Comparison of ENCODE assay signal across 25 mouse cellular contexts in the genomic region with DNA sequence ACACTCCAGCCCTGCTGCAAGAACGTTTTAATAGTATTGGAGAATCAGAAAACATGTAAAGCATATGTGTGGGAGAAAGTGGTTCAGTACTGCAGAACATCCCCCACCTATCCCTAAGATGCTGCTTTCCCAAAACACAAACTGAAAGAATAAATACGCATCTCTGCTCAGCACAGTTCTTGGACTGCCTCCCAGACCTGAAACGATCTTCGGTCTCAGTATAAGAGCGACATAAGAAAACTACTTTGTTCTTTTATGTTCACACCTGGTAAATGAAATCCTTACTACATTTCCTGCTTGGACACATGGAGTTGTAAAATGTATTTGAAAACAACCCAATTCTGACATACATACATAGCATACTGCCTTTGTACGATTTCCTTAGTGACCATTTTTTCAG.
"Had no signal": no experiment of that assay in that cellular context is flagged by ENCODE, and none has a peak within 500 bp of the region (broad histone marks: within the 10 kb centered on the region; RNA-seq: fewer than 3 reads in every experiment).

No protein-coding gene starts in this region.

- DNase-seq: gastrocnemius, adult 2 months; gastrocnemius, postnatal 10 days; gastrocnemius, postnatal 25 days; heart, adult 18-20 months; heart, postnatal 10 days; heart, postnatal 4 days; kidney, adult 18-20 months; kidney, adult 8-10 months; kidney, postnatal 10 days; kidney, postnatal 25 days; kidney, postnatal 4 days had no signal

- H3K27ac ChIP-seq: gastrocnemius, adult 2 months; heart, embryonic 10.5 days; hindbrain, embryonic 10.5 days; hindbrain, embryonic 12.5 days; hindbrain, embryonic 14.5 days; intestine, embryonic 15.5 days; layer of hippocampus, adult 2 months; left cerebral cortex, adult 2 months; limb, embryonic 15.5 days; liver, embryonic 12.5 days; liver, embryonic 14.5 days had no signal

- H3K27me3 ChIP-seq: heart, embryonic 12.5 days; hindbrain, embryonic 12.5 days; intestine, embryonic 15.5 days; limb, embryonic 15.5 days; liver, embryonic 12.5 days had no signal

- H3K4me1 ChIP-seq: heart, embryonic 10.5 days; hindbrain, embryonic 10.5 days; hindbrain, embryonic 12.5 days; intestine, embryonic 15.5 days; limb, embryonic 15.5 days; liver, embryonic 12.5 days had no signal

- H3K9me3 ChIP-seq: heart, embryonic 10.5 days; heart, embryonic 12.5 days; hindbrain, embryonic 10.5 days; hindbrain, embryonic 12.5 days; intestine, embryonic 15.5 days; limb, embryonic 15.5 days; liver, embryonic 12.5 days had no signal

- ATAC-seq: hindbrain, embryonic 16.5 days; inflammation-experienced regulatory T-cells, adult 6 months; intestine, embryonic 15.5 days; intestine, postnatal 0 days; liver, embryonic 12.5 days had no signal

- H3K4me2 ChIP-seq: heart, embryonic 12.5 days; hindbrain, embryonic 12.5 days; hindbrain, embryonic 14.5 days; intestine, embryonic 15.5 days; limb, embryonic 15.5 days; liver, embryonic 12.5 days had no signal

- H3K4me3 ChIP-seq: gastrocnemius, adult 2 months; heart, embryonic 10.5 days; heart, embryonic 12.5 days; hindbrain, embryonic 10.5 days; hindbrain, embryonic 12.5 days; intestine, embryonic 15.5 days; layer of hippocampus, adult 2 months; left cerebral cortex, adult 2 months; limb, embryonic 15.5 days; liver, embryonic 12.5 days had no signal

- H3K9ac ChIP-seq: heart, embryonic 12.5 days; hindbrain, embryonic 12.5 days; hindbrain, embryonic 14.5 days; intestine, embryonic 15.5 days; limb, embryonic 15.5 days; liver, embryonic 12.5 days; liver, embryonic 14.5 days had no signal
